Mouse (Mus musculus) bone marrow macrophage, adult 2 months (primary cell): Measurements from ENCODE around the gene Ccdc6.

Source experiments
- CTCF ChIP-seq: IDR thresholded peaks from 2 replicates; pipeline ENCODE4 v1.5.1; 2012; ENCODE audit warnings: low read depth, mild to moderate bottlenecking, low read length, moderate library complexity
- POLR2A ChIP-seq: IDR thresholded peaks from 2 replicates; pipeline ENCODE4 v1.6.1; 2012; ENCODE audit warnings: mild to moderate bottlenecking, low read depth, low read length, borderline replicate concordance

DNA sequence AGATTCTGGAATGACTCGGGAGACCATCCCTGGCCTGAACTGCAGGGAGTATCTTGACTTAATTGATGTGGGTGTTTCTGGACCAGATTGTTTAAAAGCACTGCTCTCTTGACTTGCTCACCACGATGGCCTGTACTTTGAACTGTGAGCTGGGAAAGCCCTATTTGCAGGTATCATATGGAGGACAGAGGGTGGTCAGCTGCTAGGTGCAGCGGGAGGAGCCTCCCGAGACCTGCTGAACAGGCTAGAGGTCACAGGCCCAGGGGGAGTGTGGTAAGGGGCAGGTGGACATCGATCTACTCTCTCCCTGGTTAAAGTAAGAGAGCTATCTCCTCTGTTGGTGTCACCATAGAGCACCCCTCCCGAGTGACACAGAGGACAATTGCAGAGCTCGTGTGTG lies 28.6 kb downstream of the Ccdc6 start:
- no peak for TF ChIP-seq CTCF
- TF ChIP-seq POLR2A = no peak
